Mouse (Mus musculus): ENCODE measurements around the gene Atf5.

Gene Atf5

DNA sequence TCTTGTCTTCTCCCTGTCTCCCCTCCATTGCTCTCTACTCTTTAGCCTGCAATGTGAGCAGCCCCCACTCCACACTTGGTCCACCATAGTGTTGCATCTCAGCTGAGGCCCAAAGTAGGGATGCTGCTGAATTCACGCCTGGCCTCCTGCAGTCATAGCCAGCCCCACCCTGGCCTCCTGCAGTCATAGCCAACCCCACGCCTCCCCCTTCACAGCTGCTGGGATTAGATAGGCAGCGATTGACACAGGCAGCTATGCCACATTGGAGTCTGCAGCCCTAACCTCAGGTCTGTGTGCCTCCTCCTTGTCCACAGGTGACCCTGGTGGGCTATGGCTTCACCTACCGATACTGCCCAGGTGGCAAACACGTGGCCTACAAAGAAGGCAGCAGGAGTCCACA, 48.3 kb downstream of the Atf5 start:
- DNase-seq (ENCODE audit: low spot score): no peak

Data from T-cell, adult 2 months (primary cell).